Mouse (Mus musculus) Muller cell, postnatal 12 days (primary cell): Measurements from ENCODE around the gene Polr1e.
"Not testable (repeated sequence)": the region's sequence is repeated elsewhere in the genome, so short reads cannot be mapped to it uniquely, and the experiment has no call there.

Experiments used
- DNase-seq: peaks from one replicate; pipeline ENCODE4 v3.0.0-alpha.2; 2015; ENCODE audit errors: inconsistent ontology term

The Polr1e gene

DNA sequence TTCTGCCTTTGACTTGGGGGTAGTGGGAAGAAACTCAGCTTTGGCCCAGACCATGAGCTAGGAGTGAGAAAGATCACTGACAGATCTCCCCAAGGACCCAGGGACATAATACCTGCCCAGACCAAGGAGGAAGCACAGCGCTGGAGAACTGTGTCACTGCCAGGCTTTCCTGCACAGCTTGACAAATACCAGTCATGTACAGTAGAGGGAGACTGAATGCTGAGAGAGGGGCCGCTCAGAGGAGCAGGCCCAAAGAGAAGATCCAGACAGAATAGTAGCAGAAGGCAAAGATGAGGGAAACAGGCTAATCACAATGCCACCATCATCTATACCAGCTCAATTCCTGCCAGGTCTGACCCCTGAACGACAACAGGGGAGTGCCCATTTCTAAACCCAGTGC is 36.5 kb downstream of the Polr1e start:
- no peak for DNase-seq

- no peak for DNase-seq
Measured at GRCm38 (mm10) chr4:45055451-45055850, 37.1 kb downstream of the Polr1e start.

DNA sequence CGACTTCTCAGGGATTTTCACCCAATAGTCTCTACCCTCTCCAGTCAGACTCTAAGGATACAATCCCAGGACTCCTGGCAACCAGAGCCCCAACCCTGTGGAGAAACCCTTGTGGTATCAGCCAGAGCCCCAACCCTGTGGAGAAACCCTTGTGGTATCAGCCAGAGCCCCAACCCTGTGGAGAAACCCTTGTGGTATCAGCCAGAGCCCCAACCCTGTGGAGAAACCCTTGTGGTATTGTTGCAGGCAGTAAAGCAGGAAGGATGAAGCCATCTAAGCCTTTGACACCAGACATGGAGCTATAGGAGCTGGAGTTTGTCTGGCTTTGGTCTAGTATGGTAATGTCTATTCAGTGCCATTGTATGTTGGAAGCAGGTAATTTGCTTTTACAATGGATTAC is 45.5 kb downstream of the Polr1e start:
- DNase-seq: not testable (repeated sequence)

DNA sequence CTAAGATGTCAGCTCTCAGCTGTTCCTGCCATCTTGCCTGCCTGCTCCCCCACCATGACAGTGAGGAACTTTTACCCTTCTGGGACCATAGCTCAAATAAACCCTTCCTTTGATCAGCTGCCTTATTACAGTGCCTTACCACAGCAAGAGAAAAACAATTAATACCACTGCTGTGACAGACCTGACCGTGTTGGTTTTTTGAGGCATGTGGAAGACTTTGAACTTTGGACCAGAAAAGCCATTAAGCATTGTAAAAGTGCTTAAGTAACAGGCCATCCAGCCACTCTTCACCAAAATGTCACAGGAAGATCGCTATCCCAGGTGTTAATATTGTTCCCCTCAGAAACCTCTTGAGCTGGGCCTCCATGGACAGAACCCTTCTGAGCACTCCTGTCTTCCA is 46.2 kb downstream of the Polr1e start:
- DNase-seq: no peak

DNA sequence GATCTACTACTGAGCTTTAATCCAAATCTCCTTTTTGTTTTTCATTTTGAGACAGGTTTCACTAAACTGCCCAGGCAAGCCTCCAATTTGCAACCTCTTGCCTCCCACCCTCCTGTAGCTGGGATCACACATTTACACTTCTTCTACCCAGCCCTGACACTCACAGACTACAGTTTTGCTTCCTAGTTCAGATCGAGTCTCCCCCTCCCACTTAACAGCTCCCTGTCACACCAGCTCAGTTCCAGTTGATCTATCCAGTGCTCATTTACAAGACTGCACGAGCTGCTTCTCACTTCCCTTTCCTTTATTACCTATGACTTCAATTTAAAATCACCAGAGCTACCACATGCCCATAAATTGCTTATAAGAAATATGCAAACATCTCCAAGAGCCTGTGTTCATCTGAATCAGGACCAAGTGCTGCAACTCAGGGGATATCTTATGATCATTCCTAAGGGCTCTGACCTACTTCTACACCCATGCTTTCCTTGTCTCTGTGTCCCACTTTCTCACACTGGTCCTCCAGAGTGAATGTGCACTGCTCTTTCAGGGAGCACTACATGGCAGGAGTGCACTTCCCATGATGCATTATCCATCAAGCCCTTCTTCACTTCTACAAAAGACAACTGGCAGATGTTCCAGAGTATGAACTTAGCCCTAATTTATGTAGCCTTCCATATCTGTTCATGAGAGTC is 47.8 kb downstream of the Polr1e start:
- no peak for DNase-seq

DNA sequence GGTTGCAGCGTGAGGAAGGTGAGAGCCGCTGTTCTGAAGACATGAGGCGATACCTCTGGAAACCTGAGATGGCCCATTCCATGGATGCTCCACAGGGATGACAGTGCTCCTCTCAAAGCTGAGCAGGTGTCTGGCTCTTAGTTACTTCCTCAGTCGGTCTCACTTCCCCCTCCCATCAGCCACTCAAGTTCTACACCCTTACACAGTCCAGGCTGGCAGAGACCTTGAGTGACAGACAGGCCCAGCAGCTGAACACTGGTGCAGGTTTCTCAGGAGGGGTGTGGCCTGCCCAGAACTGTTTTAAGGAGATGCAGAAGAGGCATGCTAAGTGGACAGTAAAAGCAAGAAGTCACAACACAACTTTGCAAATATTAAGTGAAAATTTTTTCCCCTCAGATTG is 49.4 kb downstream of the Polr1e start:
- no peak for DNase-seq

GRCm38 (mm10) chr4:45072261-45072973 is 54.0 kb downstream of the Polr1e start:
- DNase-seq: no peak

- no peak for DNase-seq
Measured at GRCm38 (mm10) chr4:45073544-45073943, 55.2 kb downstream of the Polr1e start.

DNA sequence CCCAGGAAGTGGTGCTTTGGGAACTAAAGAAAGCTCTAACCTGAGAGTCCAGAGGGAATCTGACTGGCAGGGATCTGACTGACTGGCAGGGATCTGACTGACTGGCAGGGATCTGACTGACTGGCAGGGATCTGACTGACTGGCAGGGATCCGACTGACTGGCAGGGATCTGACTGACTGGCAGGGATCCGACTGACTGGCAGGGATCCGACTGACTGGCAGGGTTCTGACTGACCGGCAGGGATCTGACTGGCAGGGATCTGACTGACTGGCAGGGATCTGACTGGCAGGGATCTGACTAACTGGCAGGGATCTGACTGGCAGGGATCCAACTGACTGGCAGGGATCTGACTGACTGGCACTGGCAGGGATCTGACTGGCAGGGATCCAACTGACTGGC is 62.7 kb downstream of the Polr1e start:
- not testable (repeated sequence) for DNase-seq

- DNase-seq: peak; percentile 29
Measured at GRCm38 (mm10) chr4:45082951-45083350, 64.6 kb downstream of the Polr1e start.

GRCm38 (mm10) chr4:45083487-45083886 is 65.1 kb downstream of the Polr1e start:
- DNase-seq: peak; percentile 74

- peak; percentile 97 for DNase-seq
Measured at GRCm38 (mm10) chr4:45084021-45084894, 65.9 kb downstream of the Polr1e start, which contains the start of gene Fbxo10. Gene Fbxo10, minus strand, starts transcription at chr4:45084604.

DNA sequence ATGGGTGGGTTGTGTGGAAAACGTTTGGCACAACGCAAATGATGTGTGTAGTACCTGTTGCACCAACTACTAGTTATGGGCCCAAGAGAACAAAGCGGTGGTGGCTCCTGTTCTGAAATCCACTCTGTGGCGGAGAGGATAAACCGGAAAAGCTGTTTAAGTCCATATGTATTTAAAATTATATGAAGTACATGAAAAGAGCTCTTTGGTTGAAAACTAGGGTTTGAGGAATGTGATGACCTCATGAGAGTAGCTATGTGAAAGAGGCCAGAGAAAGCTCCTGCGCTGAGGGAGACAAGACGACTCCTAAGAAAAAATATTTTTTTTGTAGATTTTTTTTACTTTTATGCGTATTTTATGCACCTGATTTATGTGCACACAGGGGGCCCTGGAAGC is 66.5 kb downstream of the Polr1e start:
- DNase-seq: no peak
